Comparison of ENCODE assay signal across 10 mouse cellular contexts in genomic region chr17:71259727-71260126, GRCm38 (mm10). TPM values are rescaled to one million over a fixed set of nuclear protein-coding genes. Genes with fewer than 3 reads are reported as not detected.
DNase-seq lines count a peak whose midpoint lies in the region; ATAC-seq lines count a peak whose summit lies in the region.
"Had no signal": no experiment of that assay in that cellular context is flagged by ENCODE, and none has a peak within 500 bp of the region (broad histone marks: within the 10 kb centered on the region; RNA-seq: fewer than 3 reads in every experiment).

No protein-coding gene starts in this region.

- no peak overlapping the region for H3K4me3 ChIP-seq in limb, embryonic 10.5 days
- no peak overlapping the region for H3K4me3 ChIP-seq in forebrain, embryonic 11.5 days (ENCODE audit: low read depth, low read length)
- H3K4me3 ChIP-seq: hindbrain, embryonic 10.5 days; neural tube, embryonic 12.5 days had no signal

- H3K27ac ChIP-seq in limb, embryonic 10.5 days = peak overlapping the region; percentile 43
- H3K27ac ChIP-seq in forebrain, embryonic 11.5 days (ENCODE audit: low read depth, low read length) = no peak overlapping the region
- H3K27ac ChIP-seq: hindbrain, embryonic 10.5 days; neural tube, embryonic 12.5 days had no signal

- peaks cover 31% of the 10 kb centered on the region for H3K36me3 ChIP-seq in limb, embryonic 10.5 days
- no peaks in the 10 kb centered on the region for H3K36me3 ChIP-seq in forebrain, embryonic 11.5 days (ENCODE audit: control insufficient read depth, insufficient read depth, low read length)
- H3K36me3 ChIP-seq: neural tube, embryonic 12.5 days had no signal

- peaks cover 25% of the 10 kb centered on the region for H3K4me1 ChIP-seq in limb, embryonic 10.5 days
- no peaks in the 10 kb centered on the region for H3K4me1 ChIP-seq in forebrain, embryonic 11.5 days (replicated peaks; ENCODE audit: control insufficient read depth, insufficient read depth, low read length)
- H3K4me1 ChIP-seq: neural tube, embryonic 12.5 days had no signal

- no peak overlapping the region for H3K9ac ChIP-seq in forebrain, embryonic 11.5 days (ENCODE audit: low read length)
- H3K9ac ChIP-seq: neural tube, embryonic 12.5 days had no signal

- H3K9me3 ChIP-seq in limb, embryonic 10.5 days (replicated peaks) = no peaks in the 10 kb centered on the region
- no peaks in the 10 kb centered on the region for H3K9me3 ChIP-seq in forebrain, embryonic 11.5 days (ENCODE audit: control insufficient read depth, low read length)
- H3K9me3 ChIP-seq: hindbrain, embryonic 10.5 days; neural tube, embryonic 12.5 days had no signal

- no peaks in the 10 kb centered on the region for H3K27me3 ChIP-seq in limb, embryonic 10.5 days (ENCODE audit: low read depth, poor library complexity, severe bottlenecking)
- no peaks in the 10 kb centered on the region for H3K27me3 ChIP-seq in forebrain, embryonic 11.5 days (ENCODE audit: control insufficient read depth, insufficient read depth, low read length)
- H3K27me3 ChIP-seq: neural tube, embryonic 12.5 days had no signal

- ATAC-seq in forebrain, embryonic 11.5 days (replicated peaks; ENCODE audit: low FRiP score) = no peak

- intact Hi-C loops in gastrocnemius, postnatal 14 days (cut with DNase I; ENCODE audit: low total_unique reads) = no loop called here

- no peak overlapping the region for H3K4me2 ChIP-seq in forebrain, embryonic 11.5 days (ENCODE audit: low read depth, low read length, severe bottlenecking)
- H3K4me2 ChIP-seq: neural tube, embryonic 12.5 days had no signal

- DNase-seq in heart, adult 18-20 months = peak; percentile 65 to 75
- DNase-seq in heart, postnatal 4 days = no peak
- DNase-seq in gastrocnemius, postnatal 14 days = peak; percentile 54
- DNase-seq in limb, embryonic 10.5 days (ENCODE audit: low spot score) = no peak
- peak; percentile 38 for DNase-seq in skeletal muscle tissue, adult 2 months (ENCODE audit: low read depth, low spot score)
- no peak for DNase-seq in testis, postnatal 10 days (ENCODE audit: low spot score)
- DNase-seq in forebrain, embryonic 11.5 days (ENCODE audit: low spot score) = no peak
- DNase-seq in thymus, postnatal 4 days = no peak

- WGBS in limb, embryonic 10.5 days = 71% methylated on average over 11 of the region's 11 CpGs
- 84% methylated on average over 11 of the region's 11 CpGs for WGBS in forebrain, embryonic 11.5 days

RNA-seq across cellular contexts. Expression of gene Emilin2, which starts 52.1 kb away (rescaled TPM):
- total RNA-seq in heart, adult 18-20 months (2021) = 10 to 100 TPM; 37.9 to 40.1 TPM
- 100 to 1,000 TPM; 169 to 172 TPM for total RNA-seq in heart, postnatal 4 days (2021)
- 10 to 100 TPM; 17.1 to 24.8 TPM for total RNA-seq in gastrocnemius, postnatal 14 days (2021)
- polyA plus RNA-seq in limb, embryonic 10.5 days (2016; fragmentation: Nextera tagmentation; extraction: Ambion mirVana) = 30.0 and 36.1 TPM in 2 replicates
- polyA plus RNA-seq in forebrain, embryonic 11.5 days (2014; fragmentation: Nextera tagmentation; extraction: Ambion mirVana) = 10.3 and 11.7 TPM in 2 replicates

Comparison
In these comparisons a context has a peak if more than half of its experiments do, and no peak if none do; other contexts are left out.
1. DNase-seq: peak in heart, adult 18-20 months (2 of 2), gastrocnemius, postnatal 14 days (single experiment) and skeletal muscle tissue, adult 2 months (single experiment); none in heart, postnatal 4 days (single experiment), limb, embryonic 10.5 days (single experiment), testis, postnatal 10 days (single experiment), forebrain, embryonic 11.5 days (single experiment) and thymus, postnatal 4 days (single experiment).
2. RNA of gene Emilin2, which starts 52.1 kb away (total RNA-seq): 169 to 172 TPM in heart, postnatal 4 days; 37.9 to 40.1 TPM in heart, adult 18-20 months and 17.1 to 24.8 TPM in gastrocnemius, postnatal 14 days; every median in the first group is over 4 times any median in the second.